In the genomic region with DNA sequence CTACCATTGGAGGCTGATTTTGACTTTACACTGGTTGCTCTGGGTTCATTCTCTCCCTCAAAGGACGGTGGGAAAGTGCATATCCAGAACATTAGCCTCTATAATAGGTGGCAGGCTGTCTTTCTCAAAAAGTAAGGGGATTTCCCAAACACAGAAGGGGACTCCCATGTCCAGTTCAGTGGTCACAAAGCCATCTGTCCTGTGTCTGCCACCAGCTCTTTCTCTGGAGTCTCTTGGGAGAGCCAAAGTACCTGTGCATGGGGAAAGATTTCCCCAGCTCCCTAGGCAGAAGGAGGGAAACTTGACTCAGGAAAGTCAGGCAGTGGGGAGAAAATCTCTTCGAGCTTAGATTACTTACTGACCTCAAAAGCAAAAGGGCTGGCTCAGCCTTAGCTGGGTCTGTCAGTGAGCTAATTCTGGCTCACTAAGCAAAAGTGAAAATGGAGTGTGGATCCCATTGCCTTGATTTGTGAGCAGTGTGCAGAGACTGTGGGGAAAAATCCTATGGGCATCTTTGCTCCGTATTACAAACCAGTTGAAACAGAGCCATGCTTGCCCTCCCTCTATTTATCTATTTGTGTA, we compare ENCODE assay signal across 17 mouse cellular contexts.
"Had no signal": no experiment of that assay in that cellular context is flagged by ENCODE, and none has a peak within 500 bp of the region (broad histone marks: within the 10 kb centered on the region; RNA-seq: fewer than 3 reads in every experiment).

No protein-coding gene starts in this region.

- H3K27ac ChIP-seq: layer of hippocampus, adult 2 months; limb, embryonic 13.5 days; liver, embryonic 14.5 days; midbrain, embryonic 10.5 days; neural tube, embryonic 15.5 days had no signal

- H3K27me3 ChIP-seq: limb, embryonic 13.5 days; neural tube, embryonic 15.5 days had no signal

- H3K36me3 ChIP-seq: neural tube, embryonic 15.5 days had no signal

- H3K4me3 ChIP-seq: layer of hippocampus, adult 2 months; limb, embryonic 13.5 days; midbrain, embryonic 10.5 days; myocyte; neural tube, embryonic 15.5 days had no signal

- ATAC-seq: lung, postnatal 0 days had no signal

- H3K4me2 ChIP-seq: limb, embryonic 13.5 days; neural tube, embryonic 15.5 days had no signal

- H3K9me3 ChIP-seq: limb, embryonic 13.5 days; midbrain, embryonic 10.5 days; neural tube, embryonic 15.5 days had no signal

- DNase-seq: kidney, adult 9 months; kidney, postnatal 10 days; kidney, postnatal 4 days; lung, adult 18-20 months; lung, postnatal 36 days; midbrain, embryonic 14.5 days; right cerebral cortex, adult 18-20 months; right cerebral cortex, postnatal 25 days; thymus, adult 18-20 months; thymus, postnatal 14 days had no signal

- H3K9ac ChIP-seq: limb, embryonic 13.5 days; liver, embryonic 14.5 days; neural tube, embryonic 15.5 days had no signal
